Mouse (Mus musculus) neural tube, embryonic 13.5 days (tissue): ENCODE measurements around the gene Cd79a. TPM values are rescaled to one million over a fixed set of nuclear protein-coding genes. Genes with fewer than 3 reads are reported as not detected.

Source experiments
- ATAC-seq: fragments of 200-750 bp; cut with Nextera tagmentation; 2 replicates; pipeline ENCODE4 v1.8.0; 2017; ENCODE audit warnings: low read depth, mild to moderate bottlenecking, moderate TSS enrichment, moderate library complexity
- H3K27ac ChIP-seq: fragments of 300-500 bp; sonication (generic); replicated peaks from 2 replicates; pipeline ENCODE4 v1.5.1; 2015; ENCODE audit warnings: moderate library complexity, mild to moderate bottlenecking, inconsistent platforms
- H3K27me3 ChIP-seq: fragments of 300-500 bp; sonication (generic); 2 replicates; pipeline ENCODE4 v1.6.1; 2015; ENCODE audit warnings: mild to moderate bottlenecking, inconsistent platforms
- H3K36me3 ChIP-seq: fragments of 300-500 bp; sonication (generic); 2 replicates; pipeline ENCODE4 v1.6.1; 2015; ENCODE audit warnings: mild to moderate bottlenecking, inconsistent platforms
- H3K4me1 ChIP-seq: fragments of 300-500 bp; sonication (generic); replicated peaks from 2 replicates; pipeline ENCODE4 v1.6.1; 2015; ENCODE audit warnings: inconsistent platforms
- H3K4me2 ChIP-seq: fragments of 300-500 bp; sonication (generic); 2 replicates; pipeline ENCODE4 v1.6.1; 2015; ENCODE audit warnings: inconsistent platforms, mild to moderate bottlenecking, moderate library complexity
- H3K4me3 ChIP-seq: fragments of 300-500 bp; sonication (generic); 2 replicates; pipeline ENCODE4 v1.5.1; 2015; ENCODE audit warnings: mild to moderate bottlenecking, inconsistent platforms
- H3K9ac ChIP-seq: fragments of 300-500 bp; sonication (generic); 2 replicates; pipeline ENCODE4 v1.6.1; 2015; ENCODE audit warnings: moderate library complexity, mild to moderate bottlenecking, inconsistent platforms
- H3K9me3 ChIP-seq: fragments of 300-500 bp; sonication (generic); 2 replicates; pipeline ENCODE4 v1.6.1; 2016; ENCODE audit warnings: inconsistent platforms
- WGBS: fragments of 180-500 bp; shearing (Covaris S2); methylation state at CpG from one replicate; pipeline ENCODE4 v1.1.7; 2015; 5-methylcytosine and 5-hydroxymethylcytosine counted together
- polyA plus RNA-seq: library from polyadenylated mRNA; unstranded; fragments of >200 nt; fragmentation: Nextera tagmentation; extraction: Ambion mirVana; gene quantifications from 2 replicates; pipeline ENCODE4 v1.2.1, GENCODE M21; 2015

The Cd79a gene
- polyA plus RNA-seq: 0.31 and 0.33 TPM in 2 replicates

- no peak for ATAC-seq
- no peak within 1 kb of the TSS for H3K4me2 ChIP-seq
- H3K9ac ChIP-seq: no peak within 1 kb of the TSS
- H3K4me1 ChIP-seq: peaks cover 5% of the 10 kb centered on the region; the same call in 1 of the 2 replicates
- no peaks in the 10 kb centered on the region for H3K9me3 ChIP-seq
- H3K27ac ChIP-seq: no peak within 1 kb of the TSS
- H3K27me3 ChIP-seq: no peaks in the 10 kb centered on the region
- H3K4me3 ChIP-seq: no peak within 1 kb of the TSS
- no peaks in the 10 kb centered on the region for H3K36me3 ChIP-seq
- 78% methylated on average over 12 of the region's 12 CpGs for WGBS
Observed at GRCm38 (mm10) chr7:24897224-24897623, at the start of gene Cd79a. Cd79a (plus strand) TSS chr7:24897381.

GRCm38 (mm10) chr7:24850162-24850561 lies 47.0 kb upstream of the Cd79a start:
- Histone ChIP-seq H3K4me2 (no peak overlapping the region), H3K4me1 (no peaks in the 10 kb centered on the region), H3K9ac (no peak overlapping the region), H3K4me3 (no peak overlapping the region), H3K27ac (no peak overlapping the region), H3K36me3 (no peaks in the 10 kb centered on the region), H3K27me3 (no peaks in the 10 kb centered on the region), H3K9me3 (no peaks in the 10 kb centered on the region)
- WGBS: 36% methylated on average over 5 of the region's 5 CpGs
- no peak for ATAC-seq

GRCm38 (mm10) chr7:24850899-24851303 lies 46.3 kb upstream of the Cd79a start:
- no peak for ATAC-seq
- H3K4me1 ChIP-seq: no peaks in the 10 kb centered on the region
- 44% methylated on average over 6 of the region's 6 CpGs for WGBS

GRCm38 (mm10) chr7:24851596-24852325 lies 45.4 kb upstream of the Cd79a start:
- Histone ChIP-seq H3K9me3 (no peaks in the 10 kb centered on the region), H3K36me3 (no peaks in the 10 kb centered on the region), H3K4me2 (no peak overlapping the region), H3K27me3 (no peaks in the 10 kb centered on the region), H3K4me1 (no peaks in the 10 kb centered on the region), H3K27ac (no peak overlapping the region), H3K9ac (no peak overlapping the region), H3K4me3 (no peak overlapping the region)
- no peak for ATAC-seq
- WGBS: 83% methylated on average over 5 of the region's 5 CpGs

More at GRCm38 (mm10) chr7:24850899-24851303, 46.3 kb upstream of the Cd79a start:
- no peak overlapping the region for H3K4me2 ChIP-seq
- H3K27ac ChIP-seq: no peak overlapping the region
- no peaks in the 10 kb centered on the region for H3K27me3 ChIP-seq
- H3K4me3 ChIP-seq: no peak overlapping the region
- no peaks in the 10 kb centered on the region for H3K9me3 ChIP-seq
- H3K9ac ChIP-seq: no peak overlapping the region
- no peaks in the 10 kb centered on the region for H3K36me3 ChIP-seq

- Histone ChIP-seq H3K36me3 (no peaks in the 10 kb centered on the region), H3K4me1 (no peaks in the 10 kb centered on the region), H3K9me3 (no peaks in the 10 kb centered on the region), H3K4me3 (no peak overlapping the region), H3K4me2 (no peak overlapping the region), H3K9ac (no peak overlapping the region), H3K27ac (no peak overlapping the region), H3K27me3 (no peaks in the 10 kb centered on the region)
- 76% methylated on average over 8 of the region's 8 CpGs for WGBS
- ATAC-seq: no peak
Observed at GRCm38 (mm10) chr7:24852557-24853232, 44.5 kb upstream of the Cd79a start.

GRCm38 (mm10) chr7:24853233-24853563 lies 44.0 kb upstream of the Cd79a start:
- ATAC-seq: no peak

GRCm38 (mm10) chr7:24853695-24854094 lies 43.5 kb upstream of the Cd79a start:
- H3K4me1 ChIP-seq: no peaks in the 10 kb centered on the region
- no peaks in the 10 kb centered on the region for H3K9me3 ChIP-seq
- H3K27ac ChIP-seq: no peak overlapping the region
- H3K4me3 ChIP-seq: no peak overlapping the region
- no peaks in the 10 kb centered on the region for H3K27me3 ChIP-seq
- H3K9ac ChIP-seq: no peak overlapping the region
- no peak overlapping the region for H3K4me2 ChIP-seq
- ATAC-seq: no peak
- WGBS: 47% methylated on average over 7 of the region's 7 CpGs
- H3K36me3 ChIP-seq: no peaks in the 10 kb centered on the region

More at GRCm38 (mm10) chr7:24853233-24853563, 44.0 kb upstream of the Cd79a start:
- Histone ChIP-seq H3K4me2 (no peak overlapping the region), H3K4me3 (no peak overlapping the region), H3K36me3 (no peaks in the 10 kb centered on the region), H3K9ac (no peak overlapping the region), H3K4me1 (no peaks in the 10 kb centered on the region), H3K9me3 (no peaks in the 10 kb centered on the region), H3K27me3 (no peaks in the 10 kb centered on the region), H3K27ac (no peak overlapping the region)

GRCm38 (mm10) chr7:24856460-24857120 lies 40.6 kb upstream of the Cd79a start:
- Histone ChIP-seq H3K9me3 (no peaks in the 10 kb centered on the region), H3K4me2 (no peak overlapping the region), H3K27me3 (no peaks in the 10 kb centered on the region), H3K27ac (no peak overlapping the region), H3K4me3 (no peak overlapping the region), H3K36me3 (no peaks in the 10 kb centered on the region), H3K9ac (no peak overlapping the region), H3K4me1 (no peaks in the 10 kb centered on the region)
- no peak for ATAC-seq
- WGBS: 34% methylated on average over 6 of the region's 6 CpGs

GRCm38 (mm10) chr7:24859234-24859633 lies 37.9 kb upstream of the Cd79a start:
- Histone ChIP-seq H3K4me2 (no peak overlapping the region), H3K36me3 (no peaks in the 10 kb centered on the region), H3K9me3 (no peaks in the 10 kb centered on the region), H3K27me3 (no peaks in the 10 kb centered on the region), H3K4me1 (no peaks in the 10 kb centered on the region), H3K9ac (no peak overlapping the region), H3K27ac (no peak overlapping the region), H3K4me3 (no peak overlapping the region)
- WGBS: 69% methylated on average over 5 of the region's 5 CpGs
- ATAC-seq: no peak

- no peak within 1 kb of the TSS for H3K4me3 ChIP-seq
- H3K27ac ChIP-seq: no peak within 1 kb of the TSS
- H3K4me2 ChIP-seq: no peak within 1 kb of the TSS
- H3K27me3 ChIP-seq: no peaks in the 10 kb centered on the region
- no peak for ATAC-seq
- H3K9me3 ChIP-seq: no peaks in the 10 kb centered on the region
- H3K9ac ChIP-seq: no peak within 1 kb of the TSS
- 86% methylated on average over 7 of the region's 7 CpGs for WGBS
- H3K4me1 ChIP-seq: no peaks in the 10 kb centered on the region
- no peaks in the 10 kb centered on the region for H3K36me3 ChIP-seq
Observed at GRCm38 (mm10) chr7:24861913-24862312, 35.3 kb upstream of the Cd79a start, which contains the start of gene Gm9844. Gm9844 (plus strand) TSS chr7:24862213.

- Histone ChIP-seq H3K4me1 (no peaks in the 10 kb centered on the region), H3K27me3 (no peaks in the 10 kb centered on the region), H3K9me3 (no peaks in the 10 kb centered on the region), H3K36me3 (no peaks in the 10 kb centered on the region), H3K9ac (no peak overlapping the region), H3K4me2 (no peak overlapping the region), H3K4me3 (no peak overlapping the region), H3K27ac (no peak overlapping the region)
- ATAC-seq: no peak
- WGBS: 91% methylated on average over 4 of the region's 4 CpGs
Observed at GRCm38 (mm10) chr7:24862853-24863252, 34.3 kb upstream of the Cd79a start.

- Histone ChIP-seq H3K36me3 (no peaks in the 10 kb centered on the region), H3K27ac (no peak overlapping the region), H3K27me3 (no peaks in the 10 kb centered on the region), H3K4me3 (no peak overlapping the region), H3K4me1 (peaks cover 6% of the 10 kb centered on the region; the same call in 1 of the 2 replicates), H3K9me3 (no peaks in the 10 kb centered on the region), H3K9ac (no peak overlapping the region), H3K4me2 (no peak overlapping the region)
- 33% methylated on average over 6 of the region's 6 CpGs for WGBS
- ATAC-seq: no peak
Observed at GRCm38 (mm10) chr7:24864156-24864555, 33.0 kb upstream of the Cd79a start.
